Mouse (Mus musculus): Measurements from ENCODE around the gene Crtc3.

DNA sequence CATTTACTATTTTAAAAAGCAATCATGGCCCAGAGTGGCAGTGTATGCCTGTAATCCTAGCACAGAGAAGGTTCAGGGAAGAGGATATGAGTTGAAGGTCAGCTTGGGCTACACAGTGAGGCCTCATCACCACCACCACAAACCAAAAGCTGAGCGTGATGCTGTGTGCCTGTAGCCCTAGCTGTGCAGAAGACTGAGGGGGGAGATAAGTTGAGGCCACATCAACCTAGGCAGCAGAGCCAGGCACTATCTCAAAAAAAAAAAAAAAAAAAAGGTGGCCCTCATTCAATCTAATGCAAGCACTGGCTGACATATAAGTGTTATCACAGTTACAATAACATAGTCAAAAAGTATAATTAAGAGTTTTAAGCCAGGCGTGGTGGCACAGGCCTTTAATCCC is 30.4 kb upstream of the Crtc3 start:
- no peak for TF ChIP-seq HCFC1 (IDR thresholded peaks at IDR 0.05; ENCODE audit: borderline replicate concordance, insufficient read depth, low read length)
- no peak for TF ChIP-seq ZC3H11A (IDR thresholded peaks at IDR 0.05; ENCODE audit: borderline replicate concordance, low read depth, low read length)

Data from ES-E14 (cell line).